Mouse (Mus musculus) adrenal gland, postnatal 14 days (tissue): ENCODE results near the gene Rasl10b. TPM values are rescaled to one million over a fixed set of nuclear protein-coding genes. Genes with fewer than 3 reads are reported as not detected.
A peak's percentile ranks its signal among the peaks of the same experiment; 100 is the strongest.

Experiments
- DNase-seq: peaks from one replicate; pipeline ENCODE4 v3.0.0; 2021; ENCODE audit warnings: mixed read lengths
- long read RNA-seq, 2 experiments: library from polyadenylated mRNA; stranded (forward); transcript quantifications; one replicate each; pipeline ENCODE4 v2.0.0; 2021
- total RNA-seq: library from RNA; stranded (reverse); gene quantifications from 2 replicates; pipeline ENCODE4 v1.2.3, GENCODE M21; 2021

The Rasl10b gene
- total RNA-seq = 10.2 and 10.3 TPM in 2 replicates
- long read RNA-seq, experiment 1, transcript Rasl10b-202 (4 exons, 3,156 nt) = major isoform, 6 of 11 reads
- long read RNA-seq, experiment 1, partial matches to known transcripts = 0 of 11 reads
- long read RNA-seq, experiment 1, other reads (novel, unspliced or antisense) = 4 of 11 reads
- long read RNA-seq, experiment 2, partial matches to known transcripts = 0 of 9 reads
- long read RNA-seq, experiment 2, other reads (novel, unspliced or antisense) = 6 of 9 reads

- peak; percentile 61 for DNase-seq
Measured at GRCm38 (mm10) chr11:83409087-83409754, at the start of gene Rasl10b. Rasl10b (plus strand) TSS chr11:83409137.

- no peak for DNase-seq
Measured at GRCm38 (mm10) chr11:83364656-83365055, 44.3 kb upstream of the Rasl10b start.

GRCm38 (mm10) chr11:83371267-83371666 is 37.7 kb upstream of the Rasl10b start:
- DNase-seq = no peak

- DNase-seq = no peak
Measured at GRCm38 (mm10) chr11:83379745-83380341, 29.1 kb upstream of the Rasl10b start.

GRCm38 (mm10) chr11:83382876-83383531 is 25.9 kb upstream of the Rasl10b start:
- no peak for DNase-seq

GRCm38 (mm10) chr11:83383532-83383887 is 25.4 kb upstream of the Rasl10b start:
- DNase-seq = no peak

GRCm38 (mm10) chr11:83393062-83393461 is 15.9 kb upstream of the Rasl10b start:
- DNase-seq = no peak

- DNase-seq = no peak
Measured at GRCm38 (mm10) chr11:83394802-83395439, 14.0 kb upstream of the Rasl10b start.

- no peak for DNase-seq
Measured at GRCm38 (mm10) chr11:83397626-83398025, 11.3 kb upstream of the Rasl10b start.

GRCm38 (mm10) chr11:83398724-83399123 is 10.2 kb upstream of the Rasl10b start:
- no peak for DNase-seq

- no peak for DNase-seq
Measured at GRCm38 (mm10) chr11:83403787-83404186, 5.2 kb upstream of the Rasl10b start.

- DNase-seq = no peak
Measured at GRCm38 (mm10) chr11:83406391-83406790, 2.5 kb upstream of the Rasl10b start.

GRCm38 (mm10) chr11:83408242-83408641 is 695 bp upstream of the Rasl10b start:
- DNase-seq = no peak

GRCm38 (mm10) chr11:83409792-83410291 is 905 bp downstream of the Rasl10b start:
- DNase-seq = peak; percentile 34

GRCm38 (mm10) chr11:83410510-83410909 is 1.6 kb downstream of the Rasl10b start:
- DNase-seq = no peak

GRCm38 (mm10) chr11:83417080-83417479 is 8.1 kb downstream of the Rasl10b start:
- DNase-seq = peak; percentile 80

GRCm38 (mm10) chr11:83417708-83418107 is 8.8 kb downstream of the Rasl10b start:
- no peak for DNase-seq

- peak; percentile 29 for DNase-seq
Measured at GRCm38 (mm10) chr11:83418566-83418965, 9.6 kb downstream of the Rasl10b start.

- no peak for DNase-seq
Measured at GRCm38 (mm10) chr11:83420338-83420737, 11.4 kb downstream of the Rasl10b start.

GRCm38 (mm10) chr11:83421305-83421704 is 12.4 kb downstream of the Rasl10b start:
- DNase-seq = peak; percentile 90

- peak; percentile 81 for DNase-seq
Measured at GRCm38 (mm10) chr11:83424681-83425080, 15.7 kb downstream of the Rasl10b start.

GRCm38 (mm10) chr11:83426964-83427363 is 18.0 kb downstream of the Rasl10b start:
- peak; percentile 47 for DNase-seq
